Mouse (Mus musculus) hindlimb bud, embryonic 11.5 days (tissue): Measurements from ENCODE around the gene Chchd10.

ENCODE experiments used
- DNase-seq: peaks from one replicate; pipeline ENCODE4 v3.0.0-alpha.2; 2012; ENCODE audit warnings: low read depth, low spot score; ENCODE audit errors: extremely low spot score

The Chchd10 gene

DNA sequence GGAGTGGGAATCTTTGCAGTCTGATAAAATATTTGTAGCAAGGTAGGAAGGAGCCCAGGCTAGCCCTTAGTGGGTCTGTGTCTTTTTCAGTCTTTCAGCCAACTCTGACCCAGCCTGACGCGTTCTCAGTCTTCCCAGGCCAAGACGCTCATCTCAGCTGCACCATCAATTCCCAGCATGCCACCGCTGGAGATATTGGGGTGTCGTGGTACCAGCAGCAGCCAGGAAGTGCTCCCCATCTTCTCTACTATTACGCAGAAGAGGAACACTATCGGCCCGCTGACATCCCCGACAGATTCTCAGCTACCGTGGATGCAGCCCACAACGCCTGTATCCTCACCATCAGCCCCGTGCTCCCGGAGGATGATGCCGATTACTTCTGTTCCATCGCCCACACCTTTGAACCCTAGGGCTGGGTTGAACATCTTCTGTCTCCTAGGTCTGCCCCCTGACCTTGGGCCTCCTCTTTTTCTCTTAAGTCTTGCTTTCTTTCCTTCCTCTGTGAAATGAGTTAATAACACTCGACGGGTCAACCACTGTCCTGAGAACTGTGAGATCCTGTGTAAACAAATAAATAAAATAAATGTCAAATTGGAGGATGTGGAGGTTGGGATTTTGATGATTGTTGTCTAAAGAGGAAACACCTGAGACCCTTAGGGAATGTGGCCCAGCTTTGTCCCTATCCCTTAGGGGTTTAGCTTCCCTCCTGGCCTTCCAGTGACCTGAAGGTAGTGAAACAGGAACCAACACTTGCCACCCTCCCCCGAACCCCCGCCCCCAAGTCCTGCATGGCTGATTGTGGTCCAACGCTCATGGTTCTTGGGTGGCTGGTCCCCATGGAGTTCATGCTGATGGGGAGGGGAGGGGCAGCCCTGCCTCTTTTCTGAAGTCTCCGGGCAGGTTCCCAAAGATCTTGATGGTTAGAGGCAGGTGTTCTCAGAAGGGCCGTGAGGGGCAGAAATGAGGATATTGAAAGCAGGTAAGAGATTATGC, 16.4 kb downstream of the Chchd10 start:
- DNase-seq: no peak

DNA sequence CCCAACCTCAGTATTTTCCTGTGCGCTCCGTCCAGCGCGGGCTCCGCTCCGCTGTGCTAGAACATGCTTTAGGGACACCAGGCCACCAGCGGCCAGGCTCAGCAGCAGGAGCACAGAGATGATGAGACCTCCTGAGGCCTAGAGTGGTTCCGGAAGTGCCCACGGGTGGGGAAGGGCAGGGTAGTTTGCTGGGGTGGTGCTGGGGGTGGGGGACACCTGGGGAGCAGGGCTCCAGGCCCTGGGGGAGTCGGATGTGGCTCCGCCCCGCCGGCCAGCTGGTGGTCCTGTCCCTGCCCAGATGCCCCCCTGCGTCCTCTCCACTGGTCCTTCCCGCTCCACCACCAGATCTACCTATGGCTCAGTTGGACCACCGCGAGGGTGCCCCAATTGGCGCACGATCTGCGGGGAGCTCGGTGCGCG, 17.9 kb downstream of the Chchd10 start:
- DNase-seq: no peak

DNA sequence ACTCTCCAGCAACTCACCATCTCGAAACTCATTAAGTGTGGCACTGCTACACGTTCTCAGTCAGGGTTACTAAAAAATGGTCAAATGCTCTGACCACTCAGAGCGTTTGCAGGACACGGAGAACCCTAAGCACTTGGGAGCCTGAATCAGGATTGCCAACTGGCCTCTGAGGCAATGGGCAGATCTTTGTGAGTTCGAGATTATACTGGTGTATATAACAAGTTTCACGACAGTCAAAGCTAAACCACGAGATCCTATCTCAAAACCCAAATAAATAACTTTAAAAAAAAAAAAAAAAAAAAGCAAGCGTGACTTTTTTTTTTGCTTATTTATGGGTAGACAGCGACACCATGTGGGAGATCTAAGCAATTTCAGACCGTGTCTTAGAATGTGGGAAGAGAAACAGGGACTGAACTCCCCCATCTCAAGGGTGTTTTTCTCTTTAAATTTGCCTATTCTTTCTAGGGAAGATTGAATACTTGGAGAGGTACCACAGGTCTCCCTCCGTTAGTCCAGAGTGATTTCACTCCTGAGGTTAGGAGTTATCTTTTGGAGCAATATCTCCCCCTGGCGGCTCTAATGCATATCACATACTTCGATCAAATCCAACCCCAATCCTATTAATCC, 18.6 kb downstream of the Chchd10 start:
- DNase-seq: peak; percentile 77

DNA sequence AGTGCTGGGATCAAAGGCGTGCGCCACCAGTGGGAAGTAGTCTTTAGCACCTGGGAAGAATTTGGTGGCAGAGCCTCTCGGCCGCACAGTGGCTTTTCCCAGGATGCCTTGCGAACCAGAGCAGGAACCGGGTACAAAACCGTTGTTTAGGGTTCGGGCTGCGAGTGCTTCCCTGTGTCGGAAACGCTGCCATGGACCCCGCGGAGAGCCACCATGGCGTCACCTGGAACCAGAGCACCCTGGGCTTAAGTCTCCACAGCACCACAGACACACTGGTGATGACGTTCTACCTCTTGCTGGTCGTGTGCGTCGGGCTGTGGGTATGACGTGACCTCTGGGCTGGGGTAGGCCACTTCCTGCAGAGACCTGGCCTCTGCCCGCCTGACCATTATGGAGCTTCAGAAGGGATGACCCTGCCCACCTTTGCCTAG, 21.5 kb downstream of the Chchd10 start, which contains the start of gene Gm5134:
Gene Gm5134, plus strand, starts transcription at position 134 of the 431 bp plus-strand sequence.
- DNase-seq: no peak

DNA sequence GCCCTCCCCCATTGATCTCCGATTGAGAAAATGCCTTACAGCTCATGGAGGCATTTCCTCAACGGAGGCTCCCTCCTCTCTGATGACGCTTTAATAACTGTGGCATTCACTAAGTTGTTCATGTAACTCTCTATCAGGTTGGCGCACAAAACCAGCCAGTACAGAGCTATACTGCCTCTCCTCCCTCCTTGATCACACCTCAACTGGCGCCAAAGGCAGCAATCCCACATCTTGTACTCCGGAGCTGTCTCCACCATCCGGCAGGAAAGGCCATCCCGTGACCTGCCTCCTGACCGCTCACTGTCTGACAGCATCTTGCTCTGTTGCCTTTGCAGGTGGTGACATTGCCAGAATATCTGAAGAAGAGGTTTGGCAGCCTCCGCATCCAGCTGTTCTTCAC, 40.9 kb downstream of the Chchd10 start:
- no peak for DNase-seq

DNA sequence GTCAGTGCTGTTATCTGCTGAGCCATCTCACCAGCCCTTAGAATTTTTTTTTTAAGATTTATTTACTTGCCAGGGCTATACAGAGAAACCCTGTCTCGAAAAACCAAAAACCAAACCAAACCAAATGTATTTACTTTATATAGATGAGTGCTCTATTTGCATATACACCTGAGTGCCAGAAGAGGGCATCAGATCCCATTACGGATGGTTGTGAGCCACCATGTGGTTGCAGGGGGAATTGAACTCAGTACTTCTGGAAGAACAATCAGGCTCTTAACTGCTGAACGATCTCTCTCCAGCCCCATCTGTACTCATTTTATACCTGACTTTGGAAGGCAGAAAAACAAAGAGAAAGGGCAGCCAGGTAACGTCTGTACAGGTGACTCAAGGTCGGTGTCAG, 42.3 kb downstream of the Chchd10 start:
- DNase-seq: no peak

DNA sequence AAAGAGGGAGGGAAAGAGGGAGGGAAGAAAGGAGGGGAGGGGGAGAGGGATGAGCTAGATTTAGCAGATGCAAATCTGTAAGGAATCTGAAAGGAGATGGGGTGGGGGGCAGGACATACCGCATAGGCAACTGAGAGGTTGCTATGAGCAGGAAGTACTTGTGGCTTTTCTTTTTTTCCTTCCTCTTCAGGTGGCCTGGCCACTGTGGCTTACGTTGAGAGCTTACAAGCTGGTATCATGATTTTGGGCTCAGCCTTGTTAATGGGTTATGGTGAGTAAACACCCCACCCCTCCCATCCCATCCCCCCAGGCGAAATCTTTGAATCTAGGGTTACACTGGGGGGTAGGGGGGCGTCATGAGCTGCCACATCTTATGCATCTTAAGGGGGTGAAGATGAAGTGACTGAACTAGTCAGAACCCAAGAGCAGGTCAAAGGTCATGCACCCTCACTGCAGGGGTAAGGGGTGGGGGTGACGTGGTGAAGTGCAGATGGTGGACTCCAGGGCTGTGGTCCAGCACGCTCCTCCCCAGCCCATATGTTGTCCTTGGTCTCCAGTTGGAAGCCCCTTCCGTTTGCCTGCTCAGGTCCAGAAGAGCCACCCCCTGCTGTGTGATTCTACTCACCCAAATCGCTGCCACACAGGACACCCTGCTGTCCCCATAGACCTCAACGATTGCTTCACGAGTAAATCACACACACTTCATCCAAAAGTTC, 45.3 kb downstream of the Chchd10 start:
- DNase-seq: no peak

DNA sequence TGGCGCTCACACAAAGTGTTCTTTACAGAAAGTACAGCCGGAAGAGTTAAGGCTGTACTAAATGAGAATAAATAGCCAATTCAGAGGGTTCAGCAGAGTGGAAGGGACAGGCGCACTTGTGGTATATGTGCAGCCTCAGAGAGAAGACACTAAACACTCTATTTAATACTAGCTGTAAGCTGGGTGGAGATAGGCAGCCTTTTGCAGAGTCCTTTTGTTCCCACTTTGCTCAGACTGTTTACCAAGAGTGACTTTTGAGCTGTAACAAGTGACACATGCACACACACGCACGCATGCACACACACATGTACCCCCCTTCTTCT, 45.9 kb downstream of the Chchd10 start:
- no peak for DNase-seq

DNA sequence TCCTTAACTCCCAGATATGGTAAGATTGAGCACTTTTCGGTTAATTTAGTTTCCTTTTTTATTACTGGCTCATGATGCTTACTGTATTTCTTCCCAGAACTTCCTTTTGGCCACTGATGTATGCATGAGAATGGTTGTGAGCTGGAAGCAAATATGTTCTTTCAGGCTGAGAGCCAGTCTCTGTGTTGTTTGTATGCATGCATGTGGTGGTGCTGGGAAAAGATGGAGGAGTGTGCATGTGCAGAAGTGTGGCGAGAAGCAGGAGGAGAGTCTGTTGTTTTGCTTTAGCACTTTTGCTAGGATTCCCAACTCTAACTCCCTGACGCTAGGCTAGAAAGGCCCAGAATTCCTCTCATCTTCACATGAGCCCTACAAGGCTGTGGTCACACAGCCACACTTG, 46.5 kb downstream of the Chchd10 start:
- DNase-seq: no peak
